In genomic region chr7:80740954-80741353, GRCm38 (mm10) we compare ENCODE assay signal across 8 mouse cellular contexts. TPM values are rescaled to one million over a fixed set of nuclear protein-coding genes. Genes with fewer than 3 reads are reported as not detected.
A peak's percentile ranks its signal among the peaks of the same experiment; 100 is the strongest.
DNase-seq lines count a peak whose midpoint lies in the region; ATAC-seq and TF ChIP-seq lines count a peak whose summit lies in the region.

No protein-coding gene starts in this region.

- WGBS in lung, embryonic 14.5 days = 26% methylated on average over 7 of the region's 7 CpGs

- H3K4me1 ChIP-seq in lung, embryonic 14.5 days (ENCODE audit: insufficient read depth) = peaks cover 11% of the 10 kb centered on the region

- H3K9ac ChIP-seq in lung, embryonic 14.5 days = no peak overlapping the region

- H3K9me3 ChIP-seq in lung, embryonic 14.5 days (ENCODE audit: low read depth, low read length) = no peaks in the 10 kb centered on the region

- no peaks in the 10 kb centered on the region for H3K27me3 ChIP-seq in lung, embryonic 14.5 days (ENCODE audit: insufficient read depth, low read length)

- H3K4me2 ChIP-seq in lung, embryonic 14.5 days = no peak overlapping the region

- H3K4me3 ChIP-seq in lung, embryonic 14.5 days (ENCODE audit: low read depth, low read length) = no peak overlapping the region

- H3K27ac ChIP-seq in lung, embryonic 14.5 days (ENCODE audit: low read depth) = no peak overlapping the region

- TF ChIP-seq CTCF in lung, embryonic 14.5 days (IDR thresholded peaks at IDR 0.05; ENCODE audit: low read depth) = peak; percentile 94

- peaks cover 73% of the 10 kb centered on the region for H3K36me3 ChIP-seq in lung, embryonic 14.5 days (ENCODE audit: insufficient read depth)

- ATAC-seq in lung, embryonic 14.5 days (ENCODE audit: insufficient read depth) = 0 out of 2 replicates have a peak, but pooled peaks have one; percentile 12

- peak; percentile 41 for DNase-seq in A20 (ENCODE audit: low read depth, low spot score)
- DNase-seq in Muller cell, postnatal 12 days (ENCODE audit: inconsistent ontology term) = peak; percentile 65
- peak; percentile 58 to 69 for DNase-seq in cerebellum, postnatal 36 days
- DNase-seq in heart, adult 8-10 months (ENCODE audit: low spot score) = peak; percentile 74
- DNase-seq in kidney, postnatal 14 days = peak; percentile 84
- peak; percentile 91 for DNase-seq in lung, embryonic 14.5 days
- DNase-seq in right cerebral cortex, adult 2 months (ENCODE audit: low spot score in 2 of 2) = peak; percentile 63 to 78
- peak; percentile 45 to 73 for DNase-seq in urinary bladder, postnatal 36 days (ENCODE audit: low spot score in 2 of 2)

RNA-seq across cellular contexts. Expression of gene Crtc3, which starts 52.3 kb away (rescaled TPM):
- total RNA-seq in heart, adult 8-10 months (2022) = 10 to 100 TPM; 10.7 to 12.1 (median 11.7) TPM
- 27.5 and 28.0 TPM in 2 replicates for polyA plus RNA-seq in lung, embryonic 14.5 days (2014; fragmentation: Nextera tagmentation; extraction: Ambion mirVana)

Comparison
In these comparisons a context has a peak if more than half of its experiments do, and no peak if none do; other contexts are left out.
1. DNase-seq: peak in every context shown above with its lines; median percentile 91 in lung, embryonic 14.5 days; 84 in kidney, postnatal 14 days; 74 in heart, adult 8-10 months; 70 in right cerebral cortex, adult 2 months; 65 in Muller cell, postnatal 12 days; 64 in cerebellum, postnatal 36 days; 59 in urinary bladder, postnatal 36 days; 41 in A20.